ENCODE assay signal across 29 mouse cellular contexts in the genomic region with DNA sequence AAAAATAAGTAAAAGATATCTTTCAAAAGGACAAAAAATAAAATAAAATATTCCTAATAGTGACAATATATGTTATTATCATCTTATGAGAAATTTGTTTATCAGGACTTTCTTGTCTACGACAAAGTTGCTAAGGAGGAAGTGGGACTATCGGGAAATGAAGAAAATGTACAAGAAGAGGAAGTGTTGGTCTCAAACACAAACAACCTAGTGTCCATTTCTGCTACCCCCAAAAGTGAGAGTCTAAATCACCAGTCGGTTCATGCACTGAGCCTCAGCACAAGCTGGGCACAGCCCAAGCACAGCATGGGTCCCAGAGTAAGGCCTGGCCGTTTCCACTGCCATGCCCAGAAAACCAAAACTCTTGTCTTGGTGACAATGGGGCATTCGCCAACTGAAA. TPM values are rescaled to one million over a fixed set of nuclear protein-coding genes. Genes with fewer than 3 reads are reported as not detected.
DNase-seq lines count a peak whose midpoint lies in the region; ATAC-seq lines count a peak whose summit lies in the region.
"Had no signal": no experiment of that assay in that cellular context is flagged by ENCODE, and none has a peak within 500 bp of the region (broad histone marks: within the 10 kb centered on the region; RNA-seq: fewer than 3 reads in every experiment).

No protein-coding gene starts in this region.

- intact Hi-C loops in left cerebral cortex, postnatal 4 days (cut with DNase I): no loop called here

- DNase-seq in cerebellum, postnatal 10 days: peak; percentile 8 to 30
- DNase-seq in cerebellum, adult 8-10 months: no peak
- peak; percentile 10 for DNase-seq in left cerebral cortex, postnatal 4 days
- DNase-seq in left cerebral cortex, adult 9 months (ENCODE audit: low spot score in 2 of 2): no peak
- DNase-seq in ovary, postnatal 36 days (ENCODE audit: low spot score): no peak
- DNase-seq: adrenal gland, adult 2 months; adrenal gland, postnatal 14 days; B cell, adult 2 months; cerebellum, adult 11 months; cerebellum, adult 9-10 months; cerebellum, postnatal 36 days; forebrain, postnatal 0 days; gastrocnemius, adult 2 months; gastrocnemius, postnatal 14 days; heart, adult 2 months; heart, postnatal 14 days had no signal

- H3K4me3 ChIP-seq in hindbrain, embryonic 16.5 days (ENCODE audit: low read length): no peak overlapping the region
- H3K4me3 ChIP-seq: embryonic facial prominence, embryonic 12.5 days; embryonic facial prominence, embryonic 15.5 days; gastrocnemius, adult 2 months; heart, adult 2 months; heart, embryonic 10.5 days; heart, embryonic 13.5 days; hindbrain, embryonic 12.5 days; hindbrain, embryonic 15.5 days; intestine, embryonic 15.5 days had no signal

- no peak overlapping the region for H3K27ac ChIP-seq in hindbrain, embryonic 16.5 days (ENCODE audit: low read depth, low read length)
- H3K27ac ChIP-seq: embryonic facial prominence, embryonic 12.5 days; embryonic facial prominence, embryonic 15.5 days; gastrocnemius, adult 2 months; heart, adult 2 months; heart, embryonic 10.5 days; heart, embryonic 13.5 days; hindbrain, embryonic 12.5 days; hindbrain, embryonic 15.5 days; intestine, embryonic 15.5 days had no signal

- ATAC-seq in megakaryocyte, adult 5-6 weeks (ENCODE audit: poor library complexity, severe bottlenecking): 0 out of 2 replicates have a peak, but pooled peaks have one; percentile 35
- no peak for ATAC-seq in hindbrain, embryonic 16.5 days
- ATAC-seq: forebrain, embryonic 14.5 days; forebrain, postnatal 0 days; intestine, embryonic 15.5 days had no signal

- H3K27me3 ChIP-seq in hindbrain, embryonic 16.5 days (replicated peaks; ENCODE audit: control insufficient read depth, insufficient read depth, low read length): no peaks in the 10 kb centered on the region
- H3K27me3 ChIP-seq: CH12.LX; embryonic facial prominence, embryonic 12.5 days; embryonic facial prominence, embryonic 15.5 days; heart, embryonic 13.5 days; hindbrain, embryonic 12.5 days; hindbrain, embryonic 15.5 days; intestine, embryonic 15.5 days had no signal

- H3K4me1 ChIP-seq in hindbrain, embryonic 16.5 days (ENCODE audit: control insufficient read depth, insufficient read depth, low read depth, low read length): no peaks in the 10 kb centered on the region
- H3K4me1 ChIP-seq: embryonic facial prominence, embryonic 15.5 days; heart, embryonic 10.5 days; heart, embryonic 13.5 days; hindbrain, embryonic 15.5 days; intestine, embryonic 15.5 days had no signal

- no peaks in the 10 kb centered on the region for H3K36me3 ChIP-seq in hindbrain, embryonic 16.5 days (ENCODE audit: control insufficient read depth, insufficient read depth, low read length)
- H3K36me3 ChIP-seq: embryonic facial prominence, embryonic 12.5 days; embryonic facial prominence, embryonic 15.5 days; G1E; heart, embryonic 10.5 days; heart, embryonic 13.5 days; hindbrain, embryonic 12.5 days; hindbrain, embryonic 15.5 days; intestine, embryonic 15.5 days had no signal

- WGBS in hindbrain, embryonic 16.5 days: 76% methylated on average over 5 of the region's 5 CpGs

- no peak overlapping the region for H3K4me2 ChIP-seq in hindbrain, embryonic 16.5 days (ENCODE audit: low read length)
- H3K4me2 ChIP-seq: embryonic facial prominence, embryonic 12.5 days; embryonic facial prominence, embryonic 15.5 days; heart, embryonic 13.5 days; hindbrain, embryonic 12.5 days; hindbrain, embryonic 15.5 days; intestine, embryonic 15.5 days had no signal

- no peak overlapping the region for H3K9ac ChIP-seq in hindbrain, embryonic 16.5 days (ENCODE audit: low read depth, low read length)
- H3K9ac ChIP-seq: embryonic facial prominence, embryonic 12.5 days; embryonic facial prominence, embryonic 15.5 days; forebrain, postnatal 0 days; heart, embryonic 13.5 days; hindbrain, embryonic 12.5 days; hindbrain, embryonic 15.5 days; intestine, embryonic 15.5 days had no signal

- no peaks in the 10 kb centered on the region for H3K9me3 ChIP-seq in hindbrain, embryonic 16.5 days (ENCODE audit: control insufficient read depth, low read length)
- H3K9me3 ChIP-seq: embryonic facial prominence, embryonic 12.5 days; embryonic facial prominence, embryonic 15.5 days; G1E; heart, embryonic 10.5 days; heart, embryonic 13.5 days; hindbrain, embryonic 12.5 days; hindbrain, embryonic 15.5 days; intestine, embryonic 15.5 days had no signal

RNA-seq across cellular contexts. Expression of gene Car8, which starts 51.1 kb away (rescaled TPM):
- total RNA-seq in left cerebral cortex, postnatal 4 days (2021): 10 to 100 TPM; 11.9 to 12.5 TPM
- 0.27 TPM in 1 of 2 replicates, not detected in the other for total RNA-seq in megakaryocyte, adult 5-6 weeks (2015)
- total RNA-seq in megakaryocyte, adult 5-6 weeks (2017): not detected in 2 replicates
- 31.3 and 40.1 TPM in 2 replicates for polyA plus RNA-seq in hindbrain, embryonic 16.5 days (2015; fragmentation: Nextera tagmentation; extraction: Ambion mirVana)
- total RNA-seq: CH12.LX; G1E; hematopoietic stem cell, adult 5-6 weeks had no signal
- polyA plus RNA-seq: G1E had no signal

Comparison
In these comparisons a context has a peak if more than half of its experiments do, and no peak if none do; other contexts are left out.
1. DNase-seq: peak in cerebellum, postnatal 10 days (2 of 2) and left cerebral cortex, postnatal 4 days (single experiment); none in cerebellum, adult 8-10 months (single experiment), left cerebral cortex, adult 9 months (0 of 2) and ovary, postnatal 36 days (single experiment).
2. RNA of gene Car8, which starts 51.1 kb away (total RNA-seq): 11.9 to 12.5 TPM in left cerebral cortex, postnatal 4 days; 0.27 TPM in megakaryocyte, adult 5-6 weeks; every median in the first group is over 10 times any median in the second.